Mouse (Mus musculus) forebrain, embryonic 16.5 days (tissue): ENCODE measurements around the gene Slc43a2. TPM values are rescaled to one million over a fixed set of nuclear protein-coding genes. Genes with fewer than 3 reads are reported as not detected.

ENCODE experiments used
- ATAC-seq: fragments of 200-750 bp; cut with Nextera tagmentation; 2 replicates; pipeline ENCODE4 v1.8.0; 2017; ENCODE audit warnings: mild to moderate bottlenecking, moderate library complexity
- H3K27ac ChIP-seq: fragments of 300-500 bp; sonication (generic); 2 replicates; pipeline ENCODE4 v1.5.1; 2014; ENCODE audit warnings: low read length, control low read depth
- H3K27me3 ChIP-seq: fragments of 300-500 bp; sonication (generic); replicated peaks from 2 replicates; pipeline ENCODE4 v1.6.1; 2014; ENCODE audit warnings: low read length; ENCODE audit not compliant: control insufficient read depth, insufficient read depth
- H3K36me3 ChIP-seq: fragments of 300-500 bp; sonication (generic); 2 replicates; pipeline ENCODE4 v1.6.1; 2014; ENCODE audit not compliant: control insufficient read depth, insufficient read depth
- H3K4me1 ChIP-seq: fragments of 300-500 bp; sonication (generic); replicated peaks from 2 replicates; pipeline ENCODE4 v1.6.1; 2014; ENCODE audit warnings: low read length; ENCODE audit not compliant: control insufficient read depth, insufficient read depth
- H3K4me2 ChIP-seq: fragments of 300-500 bp; sonication (generic); 2 replicates; pipeline ENCODE4 v1.6.1; 2014; ENCODE audit warnings: mild to moderate bottlenecking, low read length, control low read depth
- H3K4me3 ChIP-seq: fragments of 300-500 bp; sonication (generic); replicated peaks from 2 replicates; pipeline ENCODE4 v1.5.1; 2014; ENCODE audit warnings: mild to moderate bottlenecking, low read length, control low read depth
- H3K9ac ChIP-seq: fragments of 300-500 bp; sonication (generic); replicated peaks from 2 replicates; pipeline ENCODE4 v1.6.1; 2014; ENCODE audit warnings: low read depth, low read length, control low read depth
- H3K9me3 ChIP-seq: fragments of 300-500 bp; sonication (generic); 2 replicates; pipeline ENCODE4 v1.6.1; 2016; ENCODE audit warnings: low read length; ENCODE audit not compliant: control insufficient read depth
- WGBS: fragments of 180-500 bp; shearing (Covaris S2); extraction: QIAGEN DNeasy Blood & Tissue Kit; methylation state at CpG from one replicate; pipeline ENCODE4 v1.1.7; 2014; 5-methylcytosine and 5-hydroxymethylcytosine counted together
- polyA plus RNA-seq: library from polyadenylated mRNA; unstranded; fragments of >200 nt; fragmentation: Nextera tagmentation; extraction: Ambion mirVana; gene quantifications from 2 replicates; pipeline ENCODE4 v1.2.1, GENCODE M21; 2015

Gene Slc43a2
- polyA plus RNA-seq, 1 experiment from 2014 or later = 16.4 TPM

- Histone ChIP-seq H3K36me3 (peaks cover 31% of the 10 kb centered on the region), H3K9me3 (no peaks in the 10 kb centered on the region), H3K4me1 (peaks cover 15% of the 10 kb centered on the region), H3K9ac (peak within 1 kb of the TSS; percentile 68), H3K27ac (peak within 1 kb of the TSS; percentile 74), H3K4me2 (peak within 1 kb of the TSS; percentile 95), H3K27me3 (no peaks in the 10 kb centered on the region), H3K4me3 (peak within 1 kb of the TSS; percentile 58)
- peak; percentile 74 for ATAC-seq
- WGBS = 2% methylated on average over 42 of the region's 43 CpGs
Observed at GRCm38 (mm10) chr11:75509741-75510626, 21.5 kb upstream of the Slc43a2 start, which contains the start of gene Rilp. Rilp (plus strand) TSS chr11:75510094.

- H3K27ac ChIP-seq = peak overlapping the region; percentile 74
- peak overlapping the region; percentile 58 for H3K4me3 ChIP-seq
- peak overlapping the region; percentile 68 for H3K9ac ChIP-seq
- ATAC-seq = peak; percentile 86
- H3K27me3 ChIP-seq = no peaks in the 10 kb centered on the region
- WGBS = under 1% methylated on average over 24 of the region's 24 CpGs
- H3K4me2 ChIP-seq = peak overlapping the region; percentile 95
- H3K4me1 ChIP-seq = peaks cover 15% of the 10 kb centered on the region
- peaks cover 27% of the 10 kb centered on the region for H3K36me3 ChIP-seq
- H3K9me3 ChIP-seq = no peaks in the 10 kb centered on the region
Observed at GRCm38 (mm10) chr11:75510627-75510993, 20.9 kb upstream of the Slc43a2 start.

- Histone ChIP-seq H3K27me3 (no peaks in the 10 kb centered on the region), H3K4me1 (peaks cover 15% of the 10 kb centered on the region), H3K4me2 (no peak overlapping the region), H3K4me3 (no peak overlapping the region), H3K9me3 (no peaks in the 10 kb centered on the region), H3K27ac (no peak overlapping the region), H3K36me3 (peaks cover 23% of the 10 kb centered on the region), H3K9ac (no peak overlapping the region)
- ATAC-seq = no peak
- WGBS = 79% methylated on average over 6 of the region's 6 CpGs
Observed at GRCm38 (mm10) chr11:75511213-75511612, 20.3 kb upstream of the Slc43a2 start.

- Histone ChIP-seq H3K27ac (no peak overlapping the region), H3K9ac (no peak overlapping the region), H3K4me3 (no peak overlapping the region), H3K4me2 (no peak overlapping the region), H3K4me1 (peaks cover 15% of the 10 kb centered on the region), H3K36me3 (peaks cover 18% of the 10 kb centered on the region), H3K27me3 (no peaks in the 10 kb centered on the region), H3K9me3 (no peaks in the 10 kb centered on the region)
- ATAC-seq = no peak
- WGBS = 79% methylated on average over 9 of the region's 9 CpGs
Observed at GRCm38 (mm10) chr11:75512301-75513018, 19.0 kb upstream of the Slc43a2 start.

- H3K27me3 ChIP-seq = no peaks in the 10 kb centered on the region
- no peak within 1 kb of the TSS for H3K4me3 ChIP-seq
- H3K9me3 ChIP-seq = no peaks in the 10 kb centered on the region
- 53% methylated on average over 8 of the region's 8 CpGs for WGBS
- ATAC-seq = no peak
- peaks cover 11% of the 10 kb centered on the region for H3K36me3 ChIP-seq
- peaks cover 15% of the 10 kb centered on the region for H3K4me1 ChIP-seq
- no peak within 1 kb of the TSS for H3K9ac ChIP-seq
- H3K27ac ChIP-seq = no peak within 1 kb of the TSS
- H3K4me2 ChIP-seq = no peak within 1 kb of the TSS
Observed at GRCm38 (mm10) chr11:75513336-75513735, 18.2 kb upstream of the Slc43a2 start, which contains the start of gene Scarf1. Scarf1 (plus strand) TSS chr11:75513540.

- Histone ChIP-seq H3K4me1 (peaks cover 6% of the 10 kb centered on the region), H3K36me3 (no peaks in the 10 kb centered on the region), H3K9me3 (no peaks in the 10 kb centered on the region), H3K9ac (no peak overlapping the region), H3K27me3 (no peaks in the 10 kb centered on the region), H3K4me2 (no peak overlapping the region), H3K4me3 (no peak overlapping the region), H3K27ac (no peak overlapping the region)
- ATAC-seq = no peak
- WGBS = 93% methylated on average over 25 of the region's 25 CpGs
Observed at GRCm38 (mm10) chr11:75515186-75515585, 16.3 kb upstream of the Slc43a2 start.

- H3K9me3 ChIP-seq = no peaks in the 10 kb centered on the region
- no peak for ATAC-seq
- no peaks in the 10 kb centered on the region for H3K27me3 ChIP-seq
Observed at GRCm38 (mm10) chr11:75519834-75520633, 11.5 kb upstream of the Slc43a2 start.

GRCm38 (mm10) chr11:75521609-75522008 lies 9.9 kb upstream of the Slc43a2 start:
- H3K9me3 ChIP-seq = no peaks in the 10 kb centered on the region
- no peak overlapping the region for H3K9ac ChIP-seq
- H3K27me3 ChIP-seq = no peaks in the 10 kb centered on the region
- no peak overlapping the region for H3K4me3 ChIP-seq
- WGBS = 81% methylated on average over 4 of the region's 4 CpGs
- no peak overlapping the region for H3K4me2 ChIP-seq
- no peaks in the 10 kb centered on the region for H3K36me3 ChIP-seq
- H3K4me1 ChIP-seq = no peaks in the 10 kb centered on the region
- ATAC-seq = no peak
- H3K27ac ChIP-seq = no peak overlapping the region

More at GRCm38 (mm10) chr11:75519834-75520633, 11.5 kb upstream of the Slc43a2 start:
- H3K36me3 ChIP-seq = no peaks in the 10 kb centered on the region
- no peaks in the 10 kb centered on the region for H3K4me1 ChIP-seq
- no peak overlapping the region for H3K9ac ChIP-seq
- WGBS = 79% methylated on average over 15 of the region's 15 CpGs
- H3K4me3 ChIP-seq = no peak overlapping the region
- H3K4me2 ChIP-seq = no peak overlapping the region
- H3K27ac ChIP-seq = no peak overlapping the region

GRCm38 (mm10) chr11:75522793-75523192 lies 8.7 kb upstream of the Slc43a2 start:
- Histone ChIP-seq H3K4me3 (no peak overlapping the region), H3K9ac (no peak overlapping the region), H3K9me3 (no peaks in the 10 kb centered on the region), H3K4me1 (no peaks in the 10 kb centered on the region), H3K36me3 (no peaks in the 10 kb centered on the region), H3K4me2 (no peak overlapping the region), H3K27me3 (no peaks in the 10 kb centered on the region), H3K27ac (no peak overlapping the region)
- no peak for ATAC-seq
- 96% methylated on average over 2 of the region's 2 CpGs for WGBS
